Mouse (Mus musculus) liver, embryonic 16.5 days (tissue): Measurements from ENCODE around the gene Dnah6. TPM values are rescaled to one million over a fixed set of nuclear protein-coding genes. Genes with fewer than 3 reads are reported as not detected.

Source experiments
- ATAC-seq: fragments of 200-750 bp; cut with Nextera tagmentation; 2 replicates; pipeline ENCODE4 v1.8.0; 2017; ENCODE audit warnings: low read depth, mild to moderate bottlenecking, moderate number of reproducible peaks, moderate library complexity
- H3K27ac ChIP-seq: fragments of 300-500 bp; sonication (generic); 2 replicates; pipeline ENCODE4 v1.5.1; 2014; ENCODE audit warnings: mild to moderate bottlenecking, low read length
- H3K27me3 ChIP-seq: fragments of 300-500 bp; sonication (generic); 2 replicates; pipeline ENCODE4 v1.6.1; 2014; ENCODE audit warnings: low read depth, low read length, mixed read lengths; ENCODE audit not compliant: control insufficient read depth, insufficient read depth
- H3K36me3 ChIP-seq: fragments of 300-500 bp; sonication (generic); 2 replicates; pipeline ENCODE4 v1.6.1; 2014; ENCODE audit warnings: mild to moderate bottlenecking; ENCODE audit not compliant: control insufficient read depth, insufficient read depth
- H3K4me1 ChIP-seq: fragments of 300-500 bp; sonication (generic); 2 replicates; pipeline ENCODE4 v1.6.1; 2014; ENCODE audit warnings: low read depth, low read length, mixed read lengths; ENCODE audit not compliant: control insufficient read depth
- H3K4me2 ChIP-seq: fragments of 300-500 bp; sonication (generic); 2 replicates; pipeline ENCODE4 v1.6.1; 2014; ENCODE audit warnings: low read depth, low read length, mixed read lengths
- H3K4me3 ChIP-seq: fragments of 300-500 bp; sonication (generic); 2 replicates; pipeline ENCODE4 v1.5.1; 2014; ENCODE audit warnings: low read depth, mild to moderate bottlenecking, low read length
- H3K9ac ChIP-seq: fragments of 300-500 bp; sonication (generic); 2 replicates; pipeline ENCODE4 v1.6.1; 2014; ENCODE audit warnings: low read depth, low read length
- H3K9me3 ChIP-seq: fragments of 300-500 bp; sonication (generic); replicated peaks from 2 replicates; pipeline ENCODE4 v1.6.1; 2016; ENCODE audit warnings: low read length; ENCODE audit not compliant: control insufficient read depth
- WGBS: fragments of 180-500 bp; shearing (Covaris S2); extraction: QIAGEN DNeasy Blood & Tissue Kit; methylation state at CpG from one replicate; pipeline ENCODE4 v1.1.7; 2014; ENCODE audit not compliant: insufficient replicate concordance; 5-methylcytosine and 5-hydroxymethylcytosine counted together
- polyA plus RNA-seq: library from polyadenylated mRNA; unstranded; fragments of >200 nt; fragmentation: Nextera tagmentation; extraction: Ambion mirVana; gene quantifications from 2 replicates; pipeline ENCODE4 v1.2.1, GENCODE M21; 2015

Dnah6 gene
- polyA plus RNA-seq, 1 experiment from 2014 or later: 0.04 TPM

DNA sequence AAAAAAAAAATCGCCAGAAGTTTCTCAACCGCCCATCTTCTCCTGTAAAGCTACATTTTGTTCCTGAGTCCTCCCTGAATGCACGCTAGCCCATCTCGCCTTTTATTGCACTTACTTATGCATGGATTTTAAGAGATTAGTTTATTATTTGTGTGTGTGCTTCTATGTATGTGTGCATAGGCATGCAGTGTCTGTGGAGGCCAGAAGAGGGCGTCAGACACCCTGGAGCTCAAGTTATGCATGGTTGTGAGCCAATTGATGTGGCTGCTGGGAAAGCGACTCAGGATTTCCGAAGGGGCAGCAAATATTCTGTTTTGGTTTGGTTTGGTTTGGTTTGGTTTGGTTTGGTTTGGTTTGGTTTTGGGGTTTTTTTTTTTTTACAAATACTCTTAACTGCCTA is 78.0 kb downstream of the Dnah6 start:
- Histone ChIP-seq H3K9ac (no peak overlapping the region), H3K36me3 (no peaks in the 10 kb centered on the region), H3K27me3 (no peaks in the 10 kb centered on the region), H3K4me3 (no peak overlapping the region), H3K9me3 (no peaks in the 10 kb centered on the region), H3K27ac (no peak overlapping the region), H3K4me2 (no peak overlapping the region), H3K4me1 (no peaks in the 10 kb centered on the region)
- WGBS: 69% methylated on average over 7 of the region's 7 CpGs
- no peak for ATAC-seq

DNA sequence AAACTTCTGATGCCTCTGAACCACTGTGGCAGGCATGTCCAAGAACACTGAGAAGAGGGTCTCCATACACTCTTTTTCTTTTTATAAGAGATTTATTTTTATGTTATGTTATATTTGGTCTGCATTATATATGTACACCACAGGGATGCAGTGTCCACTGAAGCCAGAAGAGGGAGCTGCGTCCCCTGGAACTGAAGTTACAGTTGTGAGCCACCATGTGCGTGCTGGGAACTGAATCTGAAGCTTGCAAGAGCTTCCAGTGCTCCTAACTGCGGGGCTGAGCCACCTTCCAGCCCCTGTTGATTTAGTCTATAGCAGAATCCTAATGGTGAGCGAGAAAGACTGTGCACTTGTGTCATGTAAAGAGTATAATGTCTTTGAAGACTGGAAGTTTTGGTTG is 78.7 kb downstream of the Dnah6 start:
- Histone ChIP-seq H3K9ac (no peak overlapping the region), H3K4me3 (no peak overlapping the region), H3K27me3 (no peaks in the 10 kb centered on the region), H3K36me3 (no peaks in the 10 kb centered on the region), H3K4me1 (no peaks in the 10 kb centered on the region), H3K9me3 (no peaks in the 10 kb centered on the region), H3K27ac (no peak overlapping the region), H3K4me2 (no peak overlapping the region)
- ATAC-seq: no peak
- 66% methylated on average over 4 of the region's 4 CpGs for WGBS

GRCm38 (mm10) chr6:73140836-73141235 is 80.6 kb downstream of the Dnah6 start:
- H3K27me3 ChIP-seq: no peaks in the 10 kb centered on the region
- ATAC-seq: no peak
- H3K4me3 ChIP-seq: no peak overlapping the region
- H3K9ac ChIP-seq: no peak overlapping the region
- H3K27ac ChIP-seq: no peak overlapping the region
- H3K9me3 ChIP-seq: no peaks in the 10 kb centered on the region
- 54% methylated on average over 3 of the region's 3 CpGs for WGBS
- H3K4me1 ChIP-seq: no peaks in the 10 kb centered on the region
- H3K36me3 ChIP-seq: no peaks in the 10 kb centered on the region
- H3K4me2 ChIP-seq: no peak overlapping the region

- H3K4me1 ChIP-seq: no peaks in the 10 kb centered on the region
- H3K36me3 ChIP-seq: no peaks in the 10 kb centered on the region
- no peak overlapping the region for H3K4me2 ChIP-seq
- no peak overlapping the region for H3K9ac ChIP-seq
- H3K27ac ChIP-seq: no peak overlapping the region
- no peaks in the 10 kb centered on the region for H3K27me3 ChIP-seq
- no peak overlapping the region for H3K4me3 ChIP-seq
- ATAC-seq: no peak
- WGBS: 52% methylated on average over 5 of the region's 5 CpGs
- no peaks in the 10 kb centered on the region for H3K9me3 ChIP-seq
Measured at GRCm38 (mm10) chr6:73132784-73133183, 88.7 kb downstream of the Dnah6 start.

GRCm38 (mm10) chr6:73127594-73127993 is 93.9 kb downstream of the Dnah6 start:
- ATAC-seq: no peak
- H3K4me3 ChIP-seq: no peak overlapping the region
- no peaks in the 10 kb centered on the region for H3K9me3 ChIP-seq
- 62% methylated on average over 9 of the region's 9 CpGs for WGBS
- H3K27me3 ChIP-seq: no peaks in the 10 kb centered on the region
- H3K4me1 ChIP-seq: no peaks in the 10 kb centered on the region
- H3K4me2 ChIP-seq: no peak overlapping the region
- no peak overlapping the region for H3K9ac ChIP-seq
- no peak overlapping the region for H3K27ac ChIP-seq
- no peaks in the 10 kb centered on the region for H3K36me3 ChIP-seq

GRCm38 (mm10) chr6:73120348-73120747 is 101.1 kb downstream of the Dnah6 start:
- Histone ChIP-seq H3K9me3 (no peaks in the 10 kb centered on the region), H3K27ac (no peak overlapping the region), H3K4me1 (no peaks in the 10 kb centered on the region), H3K4me2 (no peak overlapping the region), H3K4me3 (no peak overlapping the region), H3K9ac (no peak overlapping the region), H3K27me3 (no peaks in the 10 kb centered on the region), H3K36me3 (no peaks in the 10 kb centered on the region)
- ATAC-seq: no peak
- WGBS: 78% methylated on average over 11 of the region's 11 CpGs

DNA sequence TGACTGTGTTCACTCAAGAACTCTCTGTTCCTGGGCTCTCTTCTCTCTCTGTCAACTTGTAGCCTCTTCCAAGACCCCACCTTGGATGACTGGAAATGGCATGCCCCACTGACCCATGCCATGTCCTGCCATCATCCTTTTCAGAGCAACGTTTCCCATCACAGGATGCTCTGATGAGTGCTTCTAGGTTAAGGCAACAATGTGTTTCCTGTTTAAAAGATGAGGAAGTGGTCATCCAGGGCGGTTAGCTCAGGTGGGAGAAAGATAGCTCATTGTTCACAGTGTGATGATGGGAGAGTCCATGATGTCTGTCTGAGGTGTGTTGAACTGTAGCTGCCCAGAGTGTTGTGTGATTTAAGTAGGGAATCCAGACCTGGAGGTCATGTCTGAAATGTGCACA is 107.6 kb downstream of the Dnah6 start:
- H3K27ac ChIP-seq: no peak overlapping the region
- H3K9me3 ChIP-seq: no peaks in the 10 kb centered on the region
- no peaks in the 10 kb centered on the region for H3K36me3 ChIP-seq
- ATAC-seq: no peak
- no peak overlapping the region for H3K4me3 ChIP-seq
- 10% methylated on average over 2 of the region's 2 CpGs for WGBS
- no peaks in the 10 kb centered on the region for H3K27me3 ChIP-seq
- H3K4me2 ChIP-seq: no peak overlapping the region
- H3K4me1 ChIP-seq: no peaks in the 10 kb centered on the region
- no peak overlapping the region for H3K9ac ChIP-seq

- Histone ChIP-seq H3K9ac (no peak overlapping the region), H3K36me3 (no peaks in the 10 kb centered on the region), H3K4me1 (no peaks in the 10 kb centered on the region), H3K27me3 (no peaks in the 10 kb centered on the region), H3K9me3 (no peaks in the 10 kb centered on the region), H3K27ac (no peak overlapping the region), H3K4me3 (no peak overlapping the region), H3K4me2 (no peak overlapping the region)
- no peak for ATAC-seq
- 37% methylated on average over 2 of the region's 2 CpGs for WGBS
Measured at GRCm38 (mm10) chr6:73113365-73113764, 108.1 kb downstream of the Dnah6 start.

DNA sequence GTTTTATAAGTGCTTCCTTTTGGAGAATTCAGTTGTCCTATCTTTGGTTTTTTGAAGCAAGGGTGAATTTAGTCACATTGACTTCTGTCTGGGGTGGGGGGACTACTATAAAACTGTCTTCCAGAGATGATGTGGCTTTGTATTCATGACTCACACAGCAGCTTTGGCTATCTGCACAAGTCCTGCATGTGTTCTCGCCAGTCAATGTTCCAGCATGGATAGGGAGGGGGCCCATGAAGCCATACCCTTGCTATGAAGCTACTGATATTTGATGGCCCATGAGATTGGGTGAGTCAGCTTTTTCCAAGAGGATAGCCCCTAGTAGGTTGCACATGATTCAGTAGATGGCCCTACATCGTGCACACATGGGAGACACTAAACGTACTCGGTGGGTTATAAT is 128.3 kb downstream of the Dnah6 start:
- Histone ChIP-seq H3K27me3 (no peaks in the 10 kb centered on the region), H3K9me3 (no peaks in the 10 kb centered on the region), H3K4me3 (no peak overlapping the region), H3K4me1 (no peaks in the 10 kb centered on the region), H3K27ac (no peak overlapping the region), H3K4me2 (no peak overlapping the region), H3K9ac (no peak overlapping the region), H3K36me3 (no peaks in the 10 kb centered on the region)
- ATAC-seq: no peak
- 64% methylated on average over 4 of the region's 4 CpGs for WGBS

DNA sequence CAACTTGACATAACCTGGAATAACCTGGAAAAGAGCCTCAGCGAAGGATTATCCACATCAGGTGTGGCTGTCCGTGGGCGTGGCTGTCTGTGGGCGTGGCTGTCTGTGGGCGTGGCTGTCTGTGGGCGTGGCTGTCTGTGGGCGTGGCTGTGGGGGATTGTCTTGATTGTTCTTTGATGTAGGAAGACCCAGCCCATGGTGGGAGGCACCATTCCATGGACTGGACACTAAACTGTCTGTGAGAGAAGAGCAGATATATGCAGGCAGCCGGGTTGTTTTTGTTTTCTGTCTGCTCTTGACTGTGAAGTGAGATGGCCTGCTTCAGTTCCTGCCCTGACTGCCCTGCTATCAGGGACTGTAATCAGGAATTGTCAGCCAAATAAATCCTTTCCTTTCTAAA is 130.6 kb downstream of the Dnah6 start:
- H3K27me3 ChIP-seq: no peaks in the 10 kb centered on the region

More for the DNA sequence above, 130.6 kb downstream of the Dnah6 start:
- Histone ChIP-seq H3K27ac (no peak overlapping the region), H3K4me1 (no peaks in the 10 kb centered on the region), H3K9me3 (no peaks in the 10 kb centered on the region), H3K4me2 (no peak overlapping the region), H3K4me3 (no peak overlapping the region), H3K9ac (no peak overlapping the region), H3K36me3 (no peaks in the 10 kb centered on the region)
- no peak for ATAC-seq
- WGBS: 45% methylated on average over 8 of the region's 8 CpGs
